Mouse (Mus musculus) bone marrow macrophage, adult 2 months (primary cell): ENCODE measurements around the gene Olfr1358.

Experiments used
- CTCF ChIP-seq: IDR thresholded peaks from 2 replicates; pipeline ENCODE4 v1.5.1; 2012; ENCODE audit warnings: low read depth, mild to moderate bottlenecking, low read length, moderate library complexity
- POLR2A ChIP-seq: IDR thresholded peaks from 2 replicates; pipeline ENCODE4 v1.6.1; 2012; ENCODE audit warnings: mild to moderate bottlenecking, low read depth, low read length, borderline replicate concordance

DNA sequence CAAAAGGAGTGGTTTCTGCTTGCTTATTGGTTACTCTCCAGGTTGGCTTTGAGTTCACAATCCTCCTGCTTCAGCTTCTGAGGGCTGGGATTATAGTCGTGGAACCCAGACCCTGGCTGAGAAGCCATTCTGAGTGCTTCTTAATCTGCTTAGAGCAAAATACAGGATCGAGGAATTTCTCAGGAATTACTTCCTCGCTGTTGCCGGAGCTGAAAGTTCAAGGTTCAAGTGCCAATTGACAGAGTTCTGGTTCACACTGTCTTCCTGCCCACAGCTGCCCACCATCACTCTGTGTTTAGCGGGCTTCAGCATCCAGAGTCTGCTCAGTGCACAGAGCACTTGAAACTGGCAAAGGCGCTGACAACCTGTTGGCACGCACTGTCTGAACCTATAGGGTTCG is 42.5 kb upstream of the Olfr1358 start:
- TF ChIP-seq CTCF: no peak
- no peak for TF ChIP-seq POLR2A
